Mouse (Mus musculus): Measurements from ENCODE around the gene Pgm5. TPM values are rescaled to one million over a fixed set of nuclear protein-coding genes. Genes with fewer than 3 reads are reported as not detected.

Gene Pgm5
- polyA plus RNA-seq, 1 experiment from 2014 or later, result 0.07 TPM

DNA sequence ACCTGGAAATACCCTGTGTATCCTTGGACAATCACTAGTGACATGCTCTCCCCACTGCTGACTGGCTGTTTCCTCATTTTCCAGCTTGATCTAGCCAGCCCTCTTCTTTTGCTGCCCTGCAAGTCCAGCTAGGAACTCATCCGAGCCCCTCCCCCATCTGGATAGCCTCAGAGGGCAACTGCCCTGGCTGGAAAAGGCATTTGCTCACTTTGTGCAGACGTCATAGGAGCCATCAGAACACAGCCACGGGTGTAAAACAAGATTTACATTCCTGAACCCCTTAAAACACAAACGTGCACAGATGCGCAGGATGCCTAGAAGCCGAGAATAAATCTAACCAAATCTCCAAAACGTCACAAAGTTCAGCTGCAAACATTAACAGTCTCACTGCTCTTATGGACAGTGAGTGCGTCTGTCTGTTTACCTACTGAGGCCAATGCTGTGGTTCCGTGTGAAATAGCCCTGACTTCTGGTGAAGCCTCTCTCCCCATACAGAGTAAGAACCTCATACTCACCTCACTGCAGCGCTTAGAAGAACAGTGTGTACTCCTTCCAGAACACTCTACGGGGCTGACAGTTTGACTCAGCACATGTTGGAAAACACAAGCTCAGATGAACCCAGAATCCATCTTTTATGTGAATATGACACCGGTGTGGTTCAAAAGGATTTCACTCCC, 99.0 kb downstream of the Pgm5 start:
- no peak overlapping the region for H3K4me2 ChIP-seq

DNA sequence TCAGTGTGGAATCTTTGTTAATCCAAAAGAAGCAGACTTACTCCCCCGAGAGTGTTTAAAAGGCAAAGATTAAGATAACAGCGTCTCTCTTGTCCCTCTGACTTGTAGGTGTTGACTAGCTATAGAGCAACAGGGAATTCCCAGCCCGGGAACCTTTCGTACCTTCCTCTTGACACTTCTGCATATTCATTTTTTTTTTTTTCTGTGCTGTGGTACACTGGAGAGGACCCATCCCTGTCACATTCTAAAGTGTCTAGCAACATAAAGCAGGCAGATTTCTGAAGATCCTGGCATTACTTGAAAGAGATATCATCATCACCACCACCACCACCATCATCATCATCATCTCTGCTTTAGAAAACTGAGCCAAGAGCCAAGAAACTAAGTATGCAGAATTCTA, 105.0 kb downstream of the Pgm5 start:
- Histone ChIP-seq H3K4me2 (no peak overlapping the region), H3K9me3 (replicated peaks) (no peaks in the 10 kb centered on the region), H3K9ac (no peak overlapping the region), H3K27ac (replicated peaks) (no peak overlapping the region), H3K36me3 (replicated peaks) (no peaks in the 10 kb centered on the region), H3K27me3 (no peaks in the 10 kb centered on the region), H3K4me3 (replicated peaks) (no peak overlapping the region), H3K4me1 (replicated peaks) (no peaks in the 10 kb centered on the region)
- WGBS (ENCODE audit: insufficient replicate concordance), result 44% methylated on average over 4 of the region's 4 CpGs
- no peak for ATAC-seq (ENCODE audit: insufficient read depth)

More for the DNA sequence above, 99.0 kb downstream of the Pgm5 start:
- Histone ChIP-seq H3K36me3 (replicated peaks) (no peaks in the 10 kb centered on the region), H3K4me1 (replicated peaks) (no peaks in the 10 kb centered on the region), H3K9ac (no peak overlapping the region), H3K9me3 (replicated peaks) (no peaks in the 10 kb centered on the region), H3K4me3 (replicated peaks) (no peak overlapping the region), H3K27ac (replicated peaks) (no peak overlapping the region), H3K27me3 (no peaks in the 10 kb centered on the region)
- ATAC-seq (ENCODE audit: insufficient read depth), result no peak
- 54% methylated on average over 12 of the region's 12 CpGs for WGBS (ENCODE audit: insufficient replicate concordance)

DNA sequence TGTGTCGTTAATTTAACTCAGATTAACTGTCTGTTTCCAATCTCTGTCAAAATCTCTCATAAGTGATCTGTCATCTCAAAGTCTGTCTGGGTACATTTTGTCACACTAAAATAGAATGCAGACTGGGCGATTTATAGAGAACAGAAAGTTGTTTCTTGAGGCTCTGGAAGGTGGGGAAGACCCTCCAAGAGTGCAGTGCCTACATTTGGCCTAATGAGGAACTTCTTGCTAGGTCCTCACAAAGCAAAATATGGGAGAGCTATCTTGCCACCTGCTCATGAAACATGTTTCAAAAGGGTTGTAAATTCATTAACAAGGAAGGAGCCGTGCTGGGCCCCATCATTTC, 107.2 kb downstream of the Pgm5 start:
- 55% methylated on average over 3 of the region's 3 CpGs for WGBS (ENCODE audit: insufficient replicate concordance)
- no peaks in the 10 kb centered on the region for H3K36me3 ChIP-seq (replicated peaks)
- no peaks in the 10 kb centered on the region for H3K4me1 ChIP-seq (replicated peaks)
- no peak overlapping the region for H3K4me3 ChIP-seq (replicated peaks)
- ATAC-seq (ENCODE audit: insufficient read depth), result no peak
- H3K4me2 ChIP-seq, result no peak overlapping the region
- H3K9ac ChIP-seq, result no peak overlapping the region
- no peaks in the 10 kb centered on the region for H3K27me3 ChIP-seq
- no peaks in the 10 kb centered on the region for H3K9me3 ChIP-seq (replicated peaks)
- no peak overlapping the region for H3K27ac ChIP-seq (replicated peaks)

DNA sequence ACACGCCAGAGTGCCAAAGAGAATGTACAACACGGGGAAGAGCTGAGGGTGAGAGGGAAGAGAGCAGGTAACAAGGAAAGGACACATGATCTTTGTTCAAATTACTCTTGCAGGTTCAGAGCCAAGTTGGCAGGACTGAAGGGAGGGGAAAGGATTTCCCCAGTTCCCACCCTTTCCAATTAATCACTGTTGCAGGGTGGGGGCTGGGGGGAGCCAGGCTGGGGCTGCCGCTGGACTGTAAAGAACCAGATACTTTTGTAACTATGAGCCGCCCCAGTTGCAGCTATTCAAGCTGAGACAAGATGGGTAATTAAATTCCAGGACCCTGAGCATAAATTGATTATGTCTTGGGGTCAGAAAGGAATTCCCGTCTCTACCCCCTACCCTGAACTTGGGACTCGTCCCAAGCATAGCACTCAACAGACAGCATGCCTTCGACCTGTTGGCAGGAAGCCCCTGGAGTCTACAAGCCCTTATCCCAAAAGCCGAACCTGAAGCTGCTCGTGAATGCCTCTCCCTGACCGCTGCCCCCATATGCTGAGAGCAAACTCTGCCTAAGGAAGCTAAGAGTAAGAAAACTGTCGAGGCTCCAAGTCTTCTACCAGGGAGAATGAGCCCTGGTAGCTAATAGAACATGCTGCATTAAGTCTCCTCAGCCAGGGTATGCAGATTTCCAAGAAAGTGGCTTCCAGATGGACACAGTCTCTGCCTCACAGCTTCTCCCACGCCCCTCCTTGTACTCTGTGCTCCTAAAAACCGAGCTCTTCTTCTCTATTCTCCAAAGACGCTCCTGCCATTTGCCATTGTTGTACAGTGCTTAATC, 107.8 kb downstream of the Pgm5 start:
- WGBS (ENCODE audit: insufficient replicate concordance), result 52% methylated on average over 14 of the region's 14 CpGs
- Histone ChIP-seq H3K9ac (no peak overlapping the region), H3K9me3 (replicated peaks) (no peaks in the 10 kb centered on the region), H3K36me3 (replicated peaks) (no peaks in the 10 kb centered on the region), H3K4me3 (replicated peaks) (no peak overlapping the region), H3K4me2 (no peak overlapping the region), H3K4me1 (replicated peaks) (no peaks in the 10 kb centered on the region), H3K27ac (replicated peaks) (no peak overlapping the region), H3K27me3 (no peaks in the 10 kb centered on the region)
- no peak for ATAC-seq (ENCODE audit: insufficient read depth)

DNA sequence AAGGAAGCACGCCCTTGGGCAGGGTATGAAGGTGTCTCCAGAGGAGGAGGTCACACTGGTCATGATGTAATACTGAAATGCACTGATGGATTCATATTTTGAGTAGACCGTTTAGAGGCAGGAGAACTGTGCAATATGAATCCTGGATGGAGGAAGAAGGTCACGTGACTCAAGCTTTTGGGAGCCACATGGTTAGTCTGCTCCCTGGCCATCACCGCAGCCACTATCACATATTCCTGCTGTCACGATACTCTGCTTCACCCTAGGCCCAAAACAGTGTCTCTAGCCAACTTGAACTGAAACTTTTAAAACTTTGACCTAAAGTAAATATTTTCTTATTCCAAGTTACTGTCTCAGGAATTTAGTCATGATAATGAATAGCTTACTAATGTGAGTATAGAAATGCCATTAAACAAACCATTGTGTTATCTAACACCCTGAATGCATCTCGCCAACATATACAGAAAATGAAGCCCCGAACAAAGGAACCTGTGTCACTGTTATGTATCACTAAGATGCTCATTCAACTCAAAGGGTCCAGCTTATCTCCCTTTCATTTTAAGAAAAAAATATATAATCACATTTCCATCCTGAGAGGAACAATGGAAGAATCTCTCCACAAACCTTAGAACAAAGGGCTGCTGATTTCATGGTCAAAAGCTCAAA, 108.6 kb downstream of the Pgm5 start:
- Histone ChIP-seq H3K27ac (replicated peaks) (no peak overlapping the region), H3K4me1 (replicated peaks) (no peaks in the 10 kb centered on the region), H3K4me3 (replicated peaks) (no peak overlapping the region), H3K9me3 (replicated peaks) (no peaks in the 10 kb centered on the region), H3K4me2 (no peak overlapping the region), H3K9ac (no peak overlapping the region), H3K27me3 (no peaks in the 10 kb centered on the region), H3K36me3 (replicated peaks) (no peaks in the 10 kb centered on the region)
- ATAC-seq (ENCODE audit: insufficient read depth), result no peak
- 64% methylated on average over 7 of the region's 7 CpGs for WGBS (ENCODE audit: insufficient replicate concordance)

DNA sequence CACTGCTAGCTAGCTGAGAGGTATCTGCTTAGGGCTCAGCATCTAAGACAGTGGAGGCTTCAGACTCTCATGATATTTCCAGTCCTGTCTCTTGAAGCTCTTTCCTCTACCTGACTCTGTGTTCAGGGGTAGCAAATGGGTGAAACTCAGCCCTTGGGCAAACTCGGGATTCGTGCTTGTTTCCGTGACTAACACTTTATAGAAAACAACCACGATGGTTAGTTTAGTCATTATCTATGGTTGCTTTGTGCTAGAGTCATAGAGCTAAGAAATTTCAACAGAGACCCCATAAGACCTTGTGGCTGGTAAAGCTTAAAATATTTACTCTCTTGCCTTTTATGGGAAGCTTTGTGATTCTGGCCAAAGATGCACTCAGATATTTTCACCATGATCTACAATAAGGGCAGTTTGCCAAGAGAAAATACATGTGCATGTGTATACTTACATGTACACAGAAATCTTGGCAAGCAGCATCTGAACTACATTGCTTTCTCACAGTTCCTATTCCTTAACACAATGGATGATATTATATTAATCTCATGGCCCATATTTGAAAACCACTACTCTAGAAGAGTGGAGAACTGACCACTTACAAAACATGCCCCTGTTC, 115.3 kb downstream of the Pgm5 start:
- 69% methylated on average over 4 of the region's 4 CpGs for WGBS (ENCODE audit: insufficient replicate concordance)

DNA sequence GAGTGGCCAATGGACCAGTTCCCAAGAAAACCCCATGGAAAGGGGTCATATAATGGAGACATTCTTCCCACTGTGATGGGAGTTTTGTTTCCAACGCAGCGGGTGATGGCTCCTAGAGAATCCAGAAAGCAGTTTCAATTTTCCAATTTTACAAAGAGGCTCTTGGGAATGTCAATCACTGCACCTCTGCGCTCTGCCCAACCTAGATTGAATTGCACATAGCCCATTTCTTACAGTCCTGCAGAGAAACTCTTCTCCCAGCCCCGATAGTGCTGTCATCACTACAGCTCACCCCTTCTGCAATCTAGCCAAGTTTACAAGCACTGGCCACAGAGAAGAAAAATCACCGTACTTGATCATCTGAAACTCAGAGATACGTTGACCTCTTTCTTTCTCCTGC, 119.0 kb downstream of the Pgm5 start:
- no peak overlapping the region for H3K4me2 ChIP-seq
- H3K4me1 ChIP-seq (replicated peaks), result no peaks in the 10 kb centered on the region
- no peak overlapping the region for H3K9ac ChIP-seq
- ATAC-seq (ENCODE audit: insufficient read depth), result no peak
- no peaks in the 10 kb centered on the region for H3K27me3 ChIP-seq
- no peaks in the 10 kb centered on the region for H3K36me3 ChIP-seq (replicated peaks)
- no peak overlapping the region for H3K27ac ChIP-seq (replicated peaks)
- H3K9me3 ChIP-seq (replicated peaks), result no peaks in the 10 kb centered on the region
- H3K4me3 ChIP-seq (replicated peaks), result no peak overlapping the region
- WGBS (ENCODE audit: insufficient replicate concordance), result 66% methylated on average over 6 of the region's 6 CpGs

More for the DNA sequence above, 115.3 kb downstream of the Pgm5 start:
- H3K9ac ChIP-seq, result no peak overlapping the region
- H3K27me3 ChIP-seq, result no peaks in the 10 kb centered on the region
- ATAC-seq (ENCODE audit: insufficient read depth), result no peak
- H3K36me3 ChIP-seq (replicated peaks), result no peaks in the 10 kb centered on the region
- H3K4me1 ChIP-seq (replicated peaks), result no peaks in the 10 kb centered on the region
- no peak overlapping the region for H3K4me3 ChIP-seq (replicated peaks)
- no peaks in the 10 kb centered on the region for H3K9me3 ChIP-seq (replicated peaks)
- no peak overlapping the region for H3K27ac ChIP-seq (replicated peaks)
- no peak overlapping the region for H3K4me2 ChIP-seq

DNA sequence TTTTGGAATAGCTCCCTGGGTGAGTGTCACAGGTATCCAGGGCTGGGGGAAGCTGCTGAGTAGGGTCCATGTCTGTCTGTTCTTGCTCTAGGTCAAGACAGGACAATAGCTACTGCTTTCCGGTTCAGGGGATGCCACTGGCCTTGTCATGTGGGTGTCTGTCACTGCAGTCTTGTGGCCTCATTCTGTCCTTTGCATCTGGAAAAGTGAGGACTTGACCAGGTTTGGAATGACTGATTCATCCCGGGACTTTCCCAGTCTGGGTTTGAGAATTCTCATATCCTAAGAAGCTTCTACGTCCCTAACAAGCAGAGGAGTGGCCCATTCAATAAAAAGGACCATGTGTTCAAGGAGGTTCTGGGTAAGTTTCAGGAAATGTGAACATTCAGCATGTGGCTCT, 122.9 kb downstream of the Pgm5 start:
- H3K27me3 ChIP-seq, result no peaks in the 10 kb centered on the region
- no peaks in the 10 kb centered on the region for H3K9me3 ChIP-seq (replicated peaks)
- H3K27ac ChIP-seq (replicated peaks), result no peak overlapping the region
- H3K4me1 ChIP-seq (replicated peaks), result no peaks in the 10 kb centered on the region
- H3K4me3 ChIP-seq (replicated peaks), result no peak overlapping the region
- H3K9ac ChIP-seq, result no peak overlapping the region
- WGBS (ENCODE audit: insufficient replicate concordance), result 66% methylated on average over 3 of the region's 3 CpGs
- H3K4me2 ChIP-seq, result no peak overlapping the region
- H3K36me3 ChIP-seq (replicated peaks), result no peaks in the 10 kb centered on the region
- ATAC-seq (ENCODE audit: insufficient read depth), result no peak

DNA sequence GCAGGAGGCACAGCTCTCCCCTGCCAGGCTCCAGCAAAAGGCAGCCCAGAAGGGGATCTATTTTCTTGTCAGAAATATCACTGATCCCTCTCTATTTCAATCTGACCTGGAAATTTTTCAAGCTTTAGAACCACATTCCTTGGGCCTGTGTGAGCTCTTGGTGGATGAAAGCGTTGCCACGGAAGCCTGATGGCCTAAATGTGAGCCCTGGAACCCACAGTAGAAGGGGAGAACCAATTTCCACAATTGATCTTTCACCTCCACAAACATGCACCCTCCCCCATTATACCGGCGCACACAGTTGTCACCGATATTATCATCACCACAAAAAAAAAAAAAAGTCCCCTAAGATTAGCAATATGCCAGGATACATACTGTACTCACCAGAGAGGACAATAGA, 123.6 kb downstream of the Pgm5 start:
- H3K4me2 ChIP-seq, result no peak overlapping the region
- no peaks in the 10 kb centered on the region for H3K9me3 ChIP-seq (replicated peaks)
- no peak for ATAC-seq (ENCODE audit: insufficient read depth)
- H3K36me3 ChIP-seq (replicated peaks), result no peaks in the 10 kb centered on the region
- no peak overlapping the region for H3K27ac ChIP-seq (replicated peaks)
- no peak overlapping the region for H3K4me3 ChIP-seq (replicated peaks)
- no peak overlapping the region for H3K9ac ChIP-seq
- 60% methylated on average over 5 of the region's 5 CpGs for WGBS (ENCODE audit: insufficient replicate concordance)
- H3K27me3 ChIP-seq, result no peaks in the 10 kb centered on the region
- H3K4me1 ChIP-seq (replicated peaks), result no peaks in the 10 kb centered on the region

DNA sequence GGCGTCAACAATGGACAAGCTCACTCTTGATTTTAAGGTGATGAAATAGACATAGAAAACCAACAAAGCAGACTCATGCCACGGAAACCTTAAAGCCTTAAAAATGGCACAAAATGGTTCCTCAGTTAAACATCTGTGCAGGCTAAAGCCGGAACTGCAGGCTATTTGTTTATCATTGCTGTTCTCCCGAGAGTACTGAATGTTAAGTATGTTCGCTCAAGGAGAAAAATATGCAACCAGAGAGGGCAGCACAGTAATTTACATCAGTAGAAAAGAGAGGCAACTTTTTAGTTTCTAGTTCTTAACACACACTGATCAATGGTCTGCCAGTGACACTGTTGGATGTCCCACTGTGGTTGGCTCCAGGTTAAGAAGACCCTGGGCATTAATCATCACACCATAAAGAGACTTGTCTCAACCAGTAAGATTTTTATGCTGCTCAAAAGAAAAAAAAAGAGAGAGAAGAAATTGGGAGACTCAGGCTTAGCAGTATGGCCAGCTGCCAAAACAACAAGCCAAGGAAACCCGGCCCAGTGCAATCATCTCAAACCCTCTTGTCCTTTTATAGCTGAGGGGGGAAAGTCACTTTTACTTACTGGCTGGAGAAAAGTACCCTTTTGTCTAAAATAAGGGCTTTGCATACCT, 126.0 kb downstream of the Pgm5 start:
- Histone ChIP-seq H3K4me2 (no peak overlapping the region), H3K36me3 (replicated peaks) (no peaks in the 10 kb centered on the region), H3K9ac (no peak overlapping the region), H3K27me3 (no peaks in the 10 kb centered on the region), H3K4me1 (replicated peaks) (no peaks in the 10 kb centered on the region), H3K4me3 (replicated peaks) (no peak overlapping the region), H3K9me3 (replicated peaks) (no peaks in the 10 kb centered on the region), H3K27ac (replicated peaks) (no peak overlapping the region)
- ATAC-seq (ENCODE audit: insufficient read depth), result no peak
- 51% methylated on average over 6 of the region's 6 CpGs for WGBS (ENCODE audit: insufficient replicate concordance)

DNA sequence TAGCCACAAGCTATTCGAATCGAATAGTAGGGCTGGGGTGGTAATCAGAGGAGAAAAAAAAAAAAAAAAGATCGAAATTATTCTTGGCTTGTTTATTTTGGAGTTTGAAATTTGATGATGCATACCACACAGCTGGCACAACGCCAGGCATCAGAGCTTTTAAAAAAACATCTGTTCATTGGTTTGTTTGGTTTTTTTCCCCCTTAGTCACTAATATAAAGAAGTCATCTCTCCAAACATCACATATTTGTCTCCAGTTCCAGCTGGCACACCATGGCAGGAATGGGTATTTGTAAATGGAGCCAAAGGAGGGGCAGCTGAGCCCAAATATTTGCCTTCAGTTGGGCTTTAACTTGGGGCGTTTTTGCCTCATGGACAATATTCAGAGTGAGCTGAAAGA, 131.0 kb downstream of the Pgm5 start:
- Histone ChIP-seq H3K27ac (replicated peaks) (no peak overlapping the region), H3K4me2 (no peak overlapping the region)
- 51% methylated on average over 5 of the region's 5 CpGs for WGBS (ENCODE audit: insufficient replicate concordance)

More for the DNA sequence above, 131.0 kb downstream of the Pgm5 start:
- Histone ChIP-seq H3K4me1 (replicated peaks) (no peaks in the 10 kb centered on the region), H3K27me3 (no peaks in the 10 kb centered on the region), H3K4me3 (replicated peaks) (no peak overlapping the region), H3K9me3 (replicated peaks) (no peaks in the 10 kb centered on the region), H3K36me3 (replicated peaks) (no peaks in the 10 kb centered on the region), H3K9ac (no peak overlapping the region)
- no peak for ATAC-seq (ENCODE audit: insufficient read depth)

Measured in liver, embryonic 15.5 days (tissue).